Mouse (Mus musculus): Measurements from ENCODE around the gene Thoc6. TPM values are rescaled to one million over a fixed set of nuclear protein-coding genes. Genes with fewer than 3 reads are reported as not detected.

Thoc6 gene
- total and polyA plus RNA-seq, 2 experiments, result 6.0 to 10.3 TPM

- Histone ChIP-seq H3K4me3 (ENCODE audit: insufficient read depth, low read depth, low read length) (peak within 1 kb of the TSS; percentile 39; the same call in 1 of the 2 replicates), H3K9ac (ENCODE audit: low read depth, low read length) (no peak within 1 kb of the TSS)
- 3% methylated on average over 27 of the region's 27 CpGs for WGBS
Measured at GRCm38 (mm10) chr17:23660117-23660875, 13.4 kb downstream of the Thoc6 start, which contains the start of gene Bicdl2. TSS of gene Bicdl2 (plus strand) at chr17:23660506.

GRCm38 (mm10) chr17:23658450-23658849, 15.2 kb downstream of the Thoc6 start:
- Histone ChIP-seq H3K27ac (replicated peaks; ENCODE audit: insufficient read depth, low read depth, low read length) (no peak overlapping the region), H3K4me3 (ENCODE audit: insufficient read depth, low read depth, low read length) (no peak overlapping the region), H3K27me3 (ENCODE audit: control insufficient read depth, insufficient read depth, low read length) (0 out of 2 replicates have a peak, but pooled peaks cover 4% of the 10 kb centered on the region), H3K9ac (ENCODE audit: low read depth, low read length) (no peak overlapping the region), H3K79me2 (ENCODE audit: control insufficient read depth, insufficient read depth, low read length) (no peaks in the 10 kb centered on the region), H3K4me1 (ENCODE audit: control insufficient read depth, insufficient read depth, low read length) (no peaks in the 10 kb centered on the region), H3K36me3 (ENCODE audit: control insufficient read depth, insufficient read depth, low read length) (no peaks in the 10 kb centered on the region)
- TF ChIP-seq POLR2A (IDR thresholded peaks at IDR 0.05; ENCODE audit: extremely low read depth, insufficient read depth, low read length) (no peak), CTCF (IDR thresholded peaks at IDR 0.05; ENCODE audit: low read depth, low read length) (no peak)
- no peak for DNase-seq (ENCODE audit: extremely low read depth, low read depth, low spot score)
- 75% methylated on average over 3 of the region's 3 CpGs for WGBS

More at GRCm38 (mm10) chr17:23660117-23660875, 13.4 kb downstream of the Thoc6 start, which contains the start of gene Bicdl2:
- peak; percentile 12 for DNase-seq (ENCODE audit: extremely low read depth, low read depth, low spot score)
- no peaks in the 10 kb centered on the region for H3K36me3 ChIP-seq (ENCODE audit: control insufficient read depth, insufficient read depth, low read length)
- no peaks in the 10 kb centered on the region for H3K79me2 ChIP-seq (ENCODE audit: control insufficient read depth, insufficient read depth, low read length)
- H3K27me3 ChIP-seq (ENCODE audit: control insufficient read depth, insufficient read depth, low read length), result 0 out of 2 replicates have a peak, but pooled peaks cover 4% of the 10 kb centered on the region
- no peaks in the 10 kb centered on the region for H3K4me1 ChIP-seq (ENCODE audit: control insufficient read depth, insufficient read depth, low read length)
- H3K27ac ChIP-seq (replicated peaks; ENCODE audit: insufficient read depth, low read depth, low read length), result no peak within 1 kb of the TSS
- TF ChIP-seq CTCF (IDR thresholded peaks at IDR 0.05; ENCODE audit: low read depth, low read length), result peak; percentile 84
- TF ChIP-seq POLR2A (IDR thresholded peaks at IDR 0.05; ENCODE audit: extremely low read depth, insufficient read depth, low read length), result no peak

GRCm38 (mm10) chr17:23654410-23654809, 19.3 kb downstream of the Thoc6 start:
- WGBS, result 63% methylated on average over 2 of the region's 2 CpGs
- TF ChIP-seq POLR2A (IDR thresholded peaks at IDR 0.05; ENCODE audit: extremely low read depth, insufficient read depth, low read length), result no peak
- TF ChIP-seq CTCF (IDR thresholded peaks at IDR 0.05; ENCODE audit: low read depth, low read length), result no peak
- no peak overlapping the region for H3K27ac ChIP-seq (replicated peaks; ENCODE audit: insufficient read depth, low read depth, low read length)

GRCm38 (mm10) chr17:23654001-23654400, 19.7 kb downstream of the Thoc6 start:
- no peaks in the 10 kb centered on the region for H3K27me3 ChIP-seq (ENCODE audit: control insufficient read depth, insufficient read depth, low read length)

More at GRCm38 (mm10) chr17:23654410-23654809, 19.3 kb downstream of the Thoc6 start:
- no peak overlapping the region for H3K9ac ChIP-seq (ENCODE audit: low read depth, low read length)
- no peaks in the 10 kb centered on the region for H3K4me1 ChIP-seq (ENCODE audit: control insufficient read depth, insufficient read depth, low read length)
- DNase-seq (ENCODE audit: extremely low read depth, low read depth, low spot score), result no peak
- no peak overlapping the region for H3K4me3 ChIP-seq (ENCODE audit: insufficient read depth, low read depth, low read length)
- H3K79me2 ChIP-seq (ENCODE audit: control insufficient read depth, insufficient read depth, low read length), result no peaks in the 10 kb centered on the region
- H3K27me3 ChIP-seq (ENCODE audit: control insufficient read depth, insufficient read depth, low read length), result no peaks in the 10 kb centered on the region
- no peaks in the 10 kb centered on the region for H3K36me3 ChIP-seq (ENCODE audit: control insufficient read depth, insufficient read depth, low read length)

GRCm38 (mm10) chr17:23653324-23653723, 20.4 kb downstream of the Thoc6 start:
- Histone ChIP-seq H3K4me1 (ENCODE audit: control insufficient read depth, insufficient read depth, low read length) (no peaks in the 10 kb centered on the region), H3K27me3 (ENCODE audit: control insufficient read depth, insufficient read depth, low read length) (no peaks in the 10 kb centered on the region), H3K79me2 (ENCODE audit: control insufficient read depth, insufficient read depth, low read length) (no peaks in the 10 kb centered on the region), H3K9ac (ENCODE audit: low read depth, low read length) (no peak overlapping the region), H3K4me3 (ENCODE audit: insufficient read depth, low read depth, low read length) (no peak overlapping the region), H3K36me3 (ENCODE audit: control insufficient read depth, insufficient read depth, low read length) (no peaks in the 10 kb centered on the region), H3K27ac (replicated peaks; ENCODE audit: insufficient read depth, low read depth, low read length) (no peak overlapping the region)
- DNase-seq (ENCODE audit: extremely low read depth, low read depth, low spot score), result no peak
- 75% methylated on average over 2 of the region's 2 CpGs for WGBS
- TF ChIP-seq CTCF (IDR thresholded peaks at IDR 0.05; ENCODE audit: low read depth, low read length) (no peak), POLR2A (IDR thresholded peaks at IDR 0.05; ENCODE audit: extremely low read depth, insufficient read depth, low read length) (no peak)

More at GRCm38 (mm10) chr17:23654001-23654400, 19.7 kb downstream of the Thoc6 start:
- WGBS, result 56% methylated on average over 6 of the region's 6 CpGs
- H3K27ac ChIP-seq (replicated peaks; ENCODE audit: insufficient read depth, low read depth, low read length), result no peak overlapping the region
- H3K4me1 ChIP-seq (ENCODE audit: control insufficient read depth, insufficient read depth, low read length), result no peaks in the 10 kb centered on the region
- no peaks in the 10 kb centered on the region for H3K36me3 ChIP-seq (ENCODE audit: control insufficient read depth, insufficient read depth, low read length)
- H3K9ac ChIP-seq (ENCODE audit: low read depth, low read length), result no peak overlapping the region
- H3K4me3 ChIP-seq (ENCODE audit: insufficient read depth, low read depth, low read length), result no peak overlapping the region
- no peaks in the 10 kb centered on the region for H3K79me2 ChIP-seq (ENCODE audit: control insufficient read depth, insufficient read depth, low read length)
- no peak for DNase-seq (ENCODE audit: extremely low read depth, low read depth, low spot score)
- no peak for TF ChIP-seq CTCF (IDR thresholded peaks at IDR 0.05; ENCODE audit: low read depth, low read length)
- no peak for TF ChIP-seq POLR2A (IDR thresholded peaks at IDR 0.05; ENCODE audit: extremely low read depth, insufficient read depth, low read length)

GRCm38 (mm10) chr17:23651363-23651762, 22.3 kb downstream of the Thoc6 start:
- no peak overlapping the region for H3K4me3 ChIP-seq (ENCODE audit: insufficient read depth, low read depth, low read length)
- no peaks in the 10 kb centered on the region for H3K79me2 ChIP-seq (ENCODE audit: control insufficient read depth, insufficient read depth, low read length)
- 75% methylated on average over 6 of the region's 6 CpGs for WGBS
- H3K36me3 ChIP-seq (ENCODE audit: control insufficient read depth, insufficient read depth, low read length), result no peaks in the 10 kb centered on the region
- no peak for DNase-seq (ENCODE audit: extremely low read depth, low read depth, low spot score)
- H3K9ac ChIP-seq (ENCODE audit: low read depth, low read length), result no peak overlapping the region
- H3K27me3 ChIP-seq (ENCODE audit: control insufficient read depth, insufficient read depth, low read length), result no peaks in the 10 kb centered on the region
- H3K27ac ChIP-seq (replicated peaks; ENCODE audit: insufficient read depth, low read depth, low read length), result no peak overlapping the region
- TF ChIP-seq CTCF (IDR thresholded peaks at IDR 0.05; ENCODE audit: low read depth, low read length) (no peak), POLR2A (IDR thresholded peaks at IDR 0.05; ENCODE audit: extremely low read depth, insufficient read depth, low read length) (no peak)
- H3K4me1 ChIP-seq (ENCODE audit: control insufficient read depth, insufficient read depth, low read length), result no peaks in the 10 kb centered on the region
